Mouse (Mus musculus) neural tube, embryonic 11.5 days (tissue): ENCODE results near the gene 2610301B20Rik. TPM values are rescaled to one million over a fixed set of nuclear protein-coding genes. Genes with fewer than 3 reads are reported as not detected.

ENCODE experiments used
- microRNA-seq: library from miRNA; unstranded; fragments of <30 nt; microRNA quantifications from one replicate; pipeline ENCODE4, GENCODE M21; 2016
- polyA plus RNA-seq: library from polyadenylated mRNA; unstranded; fragments of >200 nt; fragmentation: Nextera tagmentation; extraction: Ambion mirVana; gene quantifications from 2 replicates; pipeline ENCODE4 v1.2.1, GENCODE M21; 2014

The 2610301B20Rik gene
- polyA plus RNA-seq, 1 experiment from 2014 or later = 46.5 TPM

Small RNAs within 50 kb of the gene (microRNA-seq; reads per million reads assigned to microRNA genes)
- gene Mir3471-1 (not detected), gene n-TSaga9 (1.8 reads per million)
